Mouse (Mus musculus) midbrain, postnatal 0 days (tissue): ENCODE data around the gene Mapkapk2. TPM values are rescaled to one million over a fixed set of nuclear protein-coding genes. Genes with fewer than 3 reads are reported as not detected.

Source experiments
- ATAC-seq: fragments of 200-750 bp; cut with Nextera tagmentation; 2 replicates; pipeline ENCODE4 v1.8.0; 2017; ENCODE audit warnings: moderate number of reproducible peaks, mild to moderate bottlenecking, moderate TSS enrichment, moderate library complexity; ENCODE audit not compliant: low FRiP score
- DNase-seq: peaks from one replicate; pipeline ENCODE4 v3.0.0-alpha.2; 2015; ENCODE audit warnings: low spot score
- H3K27ac ChIP-seq: fragments of 300-500 bp; sonication (generic); 2 replicates; pipeline ENCODE4 v1.5.1; 2014; ENCODE audit warnings: low read depth, mild to moderate bottlenecking, low read length, mixed read lengths
- H3K27me3 ChIP-seq: fragments of 300-500 bp; sonication (generic); 2 replicates; pipeline ENCODE4 v1.6.1; 2014; ENCODE audit warnings: low read length, control low read depth, mixed read lengths; ENCODE audit not compliant: insufficient read depth
- H3K36me3 ChIP-seq: fragments of 300-500 bp; sonication (generic); 2 replicates; pipeline ENCODE4 v1.6.1; 2014; ENCODE audit warnings: low read length, control low read depth, mixed read lengths; ENCODE audit not compliant: insufficient read depth
- H3K4me1 ChIP-seq: fragments of 300-500 bp; sonication (generic); 2 replicates; pipeline ENCODE4 v1.6.1; 2014; ENCODE audit warnings: mild to moderate bottlenecking, control low read depth, antibody characterized with exemption, low read length, mixed read lengths; ENCODE audit not compliant: insufficient read depth
- H3K4me2 ChIP-seq: fragments of 300-500 bp; sonication (generic); 2 replicates; pipeline ENCODE4 v1.6.1; 2014; ENCODE audit warnings: low read depth, mild to moderate bottlenecking, low read length, mixed read lengths; ENCODE audit not compliant: poor library complexity, severe bottlenecking
- H3K4me3 ChIP-seq: fragments of 300-500 bp; sonication (generic); 2 replicates; pipeline ENCODE4 v1.5.1; 2014; ENCODE audit warnings: low read depth, mild to moderate bottlenecking, low read length, moderate library complexity
- H3K9ac ChIP-seq: fragments of 300-500 bp; sonication (generic); replicated peaks from 2 replicates; pipeline ENCODE4 v1.6.1; 2014; ENCODE audit warnings: mild to moderate bottlenecking, low read length, moderate library complexity, mixed read lengths; ENCODE audit not compliant: poor library complexity, severe bottlenecking
- H3K9me3 ChIP-seq: fragments of 300-500 bp; sonication (generic); 2 replicates; pipeline ENCODE4 v1.6.1; 2016; ENCODE audit warnings: low read length, control low read depth
- CTCF ChIP-seq: IDR thresholded peaks from 2 replicates; pipeline ENCODE4 v1.5.1; 2016; ENCODE audit warnings: antibody characterized with exemption, mild to moderate bottlenecking
- WGBS: fragments of 180-500 bp; shearing (Covaris S2); extraction: QIAGEN DNeasy Blood & Tissue Kit; methylation state at CpG from one replicate; pipeline ENCODE4 v1.1.7; 2014; 5-methylcytosine and 5-hydroxymethylcytosine counted together
- polyA plus RNA-seq: library from polyadenylated mRNA; unstranded; fragments of >200 nt; fragmentation: Nextera tagmentation; extraction: Ambion mirVana; gene quantifications from 2 replicates; pipeline ENCODE4 v1.2.1, GENCODE M21; 2015
- total RNA-seq: library from RNA; depleted of rRNA; stranded (reverse); fragments of >200 nt; gene quantifications from 2 replicates; pipeline ENCODE4 v1.2.3, GENCODE M21; 2014

Gene Mapkapk2
- total and polyA plus RNA-seq, 2 experiments from 2014 or later = 13.8 to 48.1 TPM

DNA sequence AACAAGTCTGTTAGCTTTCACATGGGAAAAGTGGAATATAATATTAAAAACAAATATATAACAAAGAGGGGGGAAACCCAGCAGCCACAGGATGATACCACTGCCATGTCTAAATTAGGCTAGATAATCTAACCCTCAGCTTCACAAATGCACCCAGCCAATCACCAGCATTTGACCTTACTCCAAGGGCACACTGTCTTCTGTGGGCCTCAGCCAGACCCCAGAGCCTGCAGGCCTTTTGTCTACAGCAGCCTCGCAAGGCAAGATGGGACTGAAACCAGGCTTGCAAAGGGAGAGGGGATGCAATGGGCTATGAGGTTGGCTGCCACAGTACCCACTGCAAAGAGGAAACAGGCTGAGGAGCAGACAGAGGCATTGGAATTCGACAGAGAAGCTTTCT lies 55.4 kb downstream of the Mapkapk2 start:
- no peak overlapping the region for H3K4me3 ChIP-seq
- H3K4me2 ChIP-seq = no peak overlapping the region
- ATAC-seq = no peak
- TF ChIP-seq CTCF = no peak
- 0 out of 2 replicates have a peak, but pooled peaks cover 5% of the 10 kb centered on the region for H3K9me3 ChIP-seq
- H3K27me3 ChIP-seq = no peaks in the 10 kb centered on the region
- no peak overlapping the region for H3K27ac ChIP-seq
- WGBS = 62% methylated on average over 2 of the region's 2 CpGs
- H3K9ac ChIP-seq = no peak overlapping the region
- no peaks in the 10 kb centered on the region for H3K4me1 ChIP-seq
- H3K36me3 ChIP-seq = no peaks in the 10 kb centered on the region
- DNase-seq = no peak

DNA sequence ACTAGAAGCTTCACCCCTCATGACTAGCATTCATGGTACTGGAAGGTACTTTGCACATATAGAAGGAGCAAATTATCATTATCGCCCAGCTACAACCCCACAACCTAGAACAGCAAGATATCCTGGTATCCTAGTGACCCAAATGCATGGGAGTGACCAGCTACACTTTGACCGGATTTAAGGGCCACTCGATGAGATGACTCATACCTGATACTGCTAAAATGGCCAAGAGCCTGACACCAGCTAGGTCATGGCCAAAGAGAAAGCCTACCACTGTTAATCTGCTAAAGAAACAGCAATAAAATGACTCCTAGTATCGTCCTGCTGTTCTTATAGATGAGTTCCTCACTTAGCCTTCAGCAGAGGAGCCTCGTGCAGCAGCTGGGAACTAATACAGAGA lies 58.1 kb downstream of the Mapkapk2 start:
- WGBS = 92% methylated on average over 5 of the region's 5 CpGs
- DNase-seq = no peak

DNA sequence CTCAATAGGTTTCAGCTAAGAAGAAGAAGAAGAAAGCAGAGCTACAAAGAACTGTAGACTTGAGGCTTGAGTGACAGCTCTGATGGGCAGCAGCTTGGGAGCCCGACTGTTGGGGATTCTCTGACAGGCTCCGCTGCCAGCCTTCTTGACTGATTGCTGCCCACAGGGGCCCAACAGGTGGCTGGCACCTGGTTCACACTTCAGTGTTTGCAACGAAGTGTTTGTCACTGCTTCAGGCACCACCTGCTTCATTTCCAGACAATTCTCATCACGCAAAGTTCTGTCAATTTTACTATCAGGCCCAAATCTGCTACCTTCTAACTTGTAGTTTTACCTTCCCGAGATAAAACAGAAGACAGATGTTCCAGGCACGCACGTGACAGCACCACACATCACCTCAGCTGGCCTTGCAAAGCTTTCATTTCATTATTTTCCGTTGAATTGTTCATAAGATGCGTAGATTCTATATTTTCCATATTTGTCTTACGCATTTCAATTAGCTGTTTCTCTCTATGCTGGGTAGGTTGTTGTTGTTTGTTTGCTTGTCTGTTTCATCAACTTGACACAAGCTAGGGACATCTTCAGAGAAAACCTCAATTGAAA lies 59.1 kb downstream of the Mapkapk2 start:
- Histone ChIP-seq H3K36me3 (no peaks in the 10 kb centered on the region), H3K4me1 (no peaks in the 10 kb centered on the region), H3K4me3 (no peak overlapping the region), H3K9ac (no peak overlapping the region), H3K27me3 (no peaks in the 10 kb centered on the region), H3K27ac (no peak overlapping the region), H3K9me3 (0 out of 2 replicates have a peak, but pooled peaks cover 6% of the 10 kb centered on the region), H3K4me2 (no peak overlapping the region)
- ATAC-seq = no peak
- DNase-seq = no peak
- TF ChIP-seq CTCF = no peak
- 96% methylated on average over 10 of the region's 10 CpGs for WGBS

More for the DNA sequence above, 58.1 kb downstream of the Mapkapk2 start:
- no peaks in the 10 kb centered on the region for H3K27me3 ChIP-seq
- H3K9me3 ChIP-seq = 0 out of 2 replicates have a peak, but pooled peaks cover 6% of the 10 kb centered on the region
- no peak for ATAC-seq
- H3K36me3 ChIP-seq = no peaks in the 10 kb centered on the region
- H3K9ac ChIP-seq = no peak overlapping the region
- H3K4me2 ChIP-seq = no peak overlapping the region
- no peak overlapping the region for H3K4me3 ChIP-seq
- no peak overlapping the region for H3K27ac ChIP-seq
- H3K4me1 ChIP-seq = no peaks in the 10 kb centered on the region
- no peak for TF ChIP-seq CTCF

DNA sequence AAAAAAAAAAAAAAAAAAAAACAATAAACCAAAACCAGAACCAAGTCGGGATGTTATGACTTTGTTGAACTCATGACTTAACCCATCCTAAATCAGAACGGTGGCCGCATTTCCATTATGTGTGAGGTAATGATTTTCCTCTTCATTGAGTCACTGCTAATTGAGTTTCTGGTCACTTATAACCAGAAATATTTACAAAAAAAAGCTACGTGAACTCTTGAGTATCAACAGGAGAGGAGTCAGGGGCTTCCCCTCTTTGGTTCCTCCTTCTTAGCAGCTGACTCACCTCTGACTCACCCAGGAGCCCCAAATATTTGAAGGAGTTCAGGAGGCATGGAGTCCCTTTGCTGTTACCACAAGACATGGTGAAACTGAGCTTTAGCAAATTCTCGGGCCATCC lies 59.6 kb downstream of the Mapkapk2 start:
- WGBS = 97% methylated on average over 5 of the region's 5 CpGs
- H3K27ac ChIP-seq = no peak overlapping the region
- ATAC-seq = no peak
- H3K4me2 ChIP-seq = no peak overlapping the region
- no peaks in the 10 kb centered on the region for H3K4me1 ChIP-seq
- no peak overlapping the region for H3K9ac ChIP-seq
- no peak for DNase-seq
- H3K36me3 ChIP-seq = no peaks in the 10 kb centered on the region
- 0 out of 2 replicates have a peak, but pooled peaks cover 6% of the 10 kb centered on the region for H3K9me3 ChIP-seq
- TF ChIP-seq CTCF = no peak
- H3K27me3 ChIP-seq = no peaks in the 10 kb centered on the region
- no peak overlapping the region for H3K4me3 ChIP-seq

DNA sequence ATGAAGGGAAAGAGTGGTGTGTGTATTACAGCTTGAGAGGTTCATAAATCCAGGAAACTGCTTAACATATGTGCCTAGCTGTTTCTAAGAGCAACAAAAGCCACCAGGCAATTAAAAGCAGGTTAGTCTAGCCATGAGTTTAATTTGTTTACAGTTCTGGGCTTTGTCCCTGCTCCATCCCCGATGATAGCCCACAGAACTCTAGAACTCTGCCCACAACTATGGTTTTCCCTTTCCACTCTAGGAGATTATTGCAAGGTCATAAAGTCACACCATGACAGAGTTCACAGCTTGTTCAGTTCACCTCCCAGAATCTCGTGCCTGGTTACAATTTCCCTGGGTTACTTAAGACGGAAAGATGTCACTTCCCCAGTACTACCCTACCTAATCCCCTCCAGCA lies 66.4 kb downstream of the Mapkapk2 start:
- Histone ChIP-seq H3K36me3 (no peaks in the 10 kb centered on the region), H3K9ac (no peak overlapping the region), H3K4me2 (no peak overlapping the region), H3K4me3 (no peak overlapping the region), H3K27ac (no peak overlapping the region), H3K4me1 (no peaks in the 10 kb centered on the region), H3K9me3 (no peaks in the 10 kb centered on the region), H3K27me3 (no peaks in the 10 kb centered on the region)
- 61% methylated on average over 3 of the region's 3 CpGs for WGBS
- no peak for TF ChIP-seq CTCF
- DNase-seq (no peak), ATAC-seq (no peak)

DNA sequence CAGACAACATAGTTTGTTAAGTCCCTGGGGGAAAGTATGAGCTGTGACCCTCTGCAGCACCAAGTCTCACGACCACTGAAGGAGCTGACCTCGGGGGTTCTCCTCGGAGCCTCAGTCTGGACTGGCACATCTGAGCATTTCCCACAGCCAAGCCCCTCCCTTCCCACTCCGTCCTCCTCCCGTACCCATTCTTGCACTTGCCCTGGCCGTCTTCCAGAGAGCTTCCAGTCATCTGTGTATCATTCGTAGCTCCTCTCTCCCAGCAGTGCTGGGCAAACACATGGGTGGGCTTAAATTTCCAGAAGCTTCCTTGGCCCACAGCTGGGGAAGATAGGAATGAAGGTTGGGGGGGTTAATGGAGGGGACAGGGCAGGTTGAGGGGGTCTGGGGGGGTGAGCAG lies 67.4 kb downstream of the Mapkapk2 start:
- no peak overlapping the region for H3K4me3 ChIP-seq
- 60% methylated on average over 7 of the region's 7 CpGs for WGBS
- no peak overlapping the region for H3K27ac ChIP-seq
- TF ChIP-seq CTCF = no peak
- no peaks in the 10 kb centered on the region for H3K36me3 ChIP-seq
- H3K4me2 ChIP-seq = no peak overlapping the region
- no peaks in the 10 kb centered on the region for H3K4me1 ChIP-seq
- no peak overlapping the region for H3K9ac ChIP-seq
- ATAC-seq = no peak
- no peaks in the 10 kb centered on the region for H3K27me3 ChIP-seq
- no peak for DNase-seq
- no peaks in the 10 kb centered on the region for H3K9me3 ChIP-seq
